Mouse (Mus musculus) MEL (cell line): Measurements from ENCODE around the gene Odr4.

Source experiments
- CTCF ChIP-seq, 3 experiments: IDR thresholded peaks in 2 of 3; conservative IDR thresholded peaks in 1 of 3; 2 replicates each; pipeline ENCODE4 v1.5.1; 2011 to 2012; ENCODE audit warnings: low read length in 3 of 3, low read depth in 2 of 3, mild to moderate bottlenecking in 2 of 3, improper control_type of control experiment in 1 of 3, inconsistent platforms in 1 of 3, mixed read lengths in 1 of 3, moderate library complexity in 1 of 3; ENCODE audit not compliant: control insufficient read depth in 1 of 3, insufficient read depth in 1 of 3, poor library complexity in 1 of 3, severe bottlenecking in 1 of 3
- JUND ChIP-seq: IDR thresholded peaks from 2 replicates; pipeline ENCODE4 v1.6.1; 2011; ENCODE audit warnings: low read depth, mild to moderate bottlenecking, improper control_type of control experiment, low read length
- KAT2A ChIP-seq: conservative IDR thresholded peaks from 2 replicates; pipeline ENCODE4 v1.6.1; 2012; ENCODE audit warnings: low read depth, low read length, improper control_type of control experiment, inconsistent platforms
- MAX ChIP-seq: IDR thresholded peaks from 2 replicates; pipeline ENCODE4 v1.6.1; 2011; ENCODE audit warnings: low read length, improper control_type of control experiment
- MAZ ChIP-seq: IDR thresholded peaks from 2 replicates; pipeline ENCODE4 v1.6.1; 2012; ENCODE audit warnings: low read depth, mild to moderate bottlenecking, inconsistent platforms, low read length, improper control_type of control experiment
- MYB ChIP-seq: IDR thresholded peaks from 2 replicates; pipeline ENCODE4 v1.6.1; 2011; ENCODE audit warnings: mild to moderate bottlenecking, low read depth, low read length, improper control_type of control experiment
- MYC ChIP-seq: IDR thresholded peaks from 2 replicates; pipeline ENCODE4 v1.6.1; 2011; ENCODE audit warnings: low read depth, mild to moderate bottlenecking, low read length, improper control_type of control experiment, moderate library complexity
- POLR2A ChIP-seq, 2 experiments: IDR thresholded peaks; 2 replicates each; pipeline ENCODE4 v1.6.1; 2011 to 2012; ENCODE audit warnings: low read length in 2 of 2, mild to moderate bottlenecking in 2 of 2, control low read depth in 1 of 2, improper control_type of control experiment in 1 of 2, low read depth in 1 of 2, moderate library complexity in 1 of 2; ENCODE audit not compliant: control insufficient read depth in 1 of 2, insufficient read depth in 1 of 2, poor library complexity in 1 of 2
- RAD21 ChIP-seq: IDR thresholded peaks from 2 replicates; pipeline ENCODE4 v1.6.1; 2011; ENCODE audit warnings: mild to moderate bottlenecking, low read depth, low read length, improper control_type of control experiment

DNA sequence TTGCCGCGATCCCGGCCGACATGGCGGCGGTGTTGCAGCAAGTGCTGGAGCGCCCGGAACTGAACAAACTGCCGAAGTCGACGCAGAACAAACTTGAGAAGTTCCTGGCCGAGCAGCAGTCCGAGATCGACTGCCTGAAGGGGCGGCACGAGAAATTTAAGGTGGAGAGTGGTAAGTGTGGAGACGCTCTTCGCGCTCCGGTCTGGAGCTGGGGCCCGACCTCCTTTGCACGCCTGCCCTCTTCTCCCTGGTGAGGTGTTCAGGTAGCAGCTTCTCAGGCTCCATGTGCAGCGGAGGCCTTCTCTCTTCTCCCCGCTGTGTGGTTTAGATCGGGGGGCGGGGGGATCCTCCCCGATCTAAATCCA, 590 bp upstream of the Odr4 start:
- TF ChIP-seq MYC: no peak
- TF ChIP-seq KAT2A: no peak
- no peak; a peak in 1 of 4 replicates for TF ChIP-seq POLR2A (IDR thresholded peaks at IDR 0.05; ENCODE audit: control insufficient read depth in 1 of 2, insufficient read depth in 1 of 2, low read depth in 1 of 2, low read length in 2 of 2, poor library complexity in 1 of 2)
- no peak for TF ChIP-seq CTCF (IDR thresholded peaks at IDR 0.05 in 2 of 3, conservative IDR thresholded peaks at IDR 0.05 in 1 of 3; ENCODE audit: control insufficient read depth in 1 of 3, insufficient read depth in 1 of 3, low read depth in 2 of 3, low read length in 3 of 3, poor library complexity in 1 of 3, severe bottlenecking in 1 of 3)
- TF ChIP-seq JUND: no peak
- peak; percentile 27; the same call in 1 of the 2 replicates for TF ChIP-seq MAX
- TF ChIP-seq RAD21: no peak
- no peak for TF ChIP-seq MAZ
- TF ChIP-seq MYB: no peak
